Mouse (Mus musculus) ES-Bruce4 (cell line): ENCODE data around the gene Pld6. TPM values are rescaled to one million over a fixed set of nuclear protein-coding genes. Genes with fewer than 3 reads are reported as not detected.

ENCODE experiments used
- H3K27ac ChIP-seq: 2 replicates; pipeline ENCODE4 v1.5.1; 2012; ENCODE audit warnings: low read length, inconsistent platforms; ENCODE audit not compliant: insufficient read depth
- H3K27me3 ChIP-seq: 2 replicates; pipeline ENCODE4 v1.6.1; 2012; ENCODE audit warnings: mild to moderate bottlenecking, low read length, inconsistent platforms; ENCODE audit not compliant: control insufficient read depth, poor library complexity, insufficient read depth, severe bottlenecking
- H3K36me3 ChIP-seq: 2 replicates; pipeline ENCODE4 v1.6.1; 2012; ENCODE audit warnings: inconsistent platforms, mild to moderate bottlenecking, low read length, moderate library complexity; ENCODE audit not compliant: control insufficient read depth, poor library complexity, insufficient read depth, severe bottlenecking
- H3K4me1 ChIP-seq: one replicate; pipeline ENCODE4 v1.8.1; 2011; ENCODE audit warnings: low read length; ENCODE audit not compliant: control insufficient read depth, insufficient read depth
- H3K4me3 ChIP-seq: 2 replicates; pipeline ENCODE4 v1.5.1; 2011; ENCODE audit warnings: low read depth, mild to moderate bottlenecking, low read length
- H3K9ac ChIP-seq: 2 replicates; pipeline ENCODE4 v1.6.1; 2012; ENCODE audit warnings: low read depth, mild to moderate bottlenecking, inconsistent platforms; ENCODE audit not compliant: poor library complexity, severe bottlenecking
- H3K9me3 ChIP-seq: replicated peaks from 2 replicates; pipeline ENCODE4 v1.6.1; 2012; ENCODE audit warnings: mild to moderate bottlenecking, low read length, inconsistent platforms; ENCODE audit not compliant: control insufficient read depth, poor library complexity, insufficient read depth, severe bottlenecking
- CTCF ChIP-seq: IDR thresholded peaks from one replicate; pipeline ENCODE4 v1.8.1; 2011; ENCODE audit warnings: low read depth, low read length
- EP300 ChIP-seq: IDR thresholded peaks from 2 replicates; pipeline ENCODE4 v1.6.1; 2011; ENCODE audit warnings: low read depth, low read length; ENCODE audit not compliant: insufficient read depth
- POLR2A ChIP-seq: IDR thresholded peaks from one replicate; pipeline ENCODE4 v1.8.1; 2011; ENCODE audit warnings: low read length; ENCODE audit not compliant: insufficient read depth
- polyA plus RNA-seq: library from polyadenylated mRNA; stranded (reverse); fragments of >200 nt; gene quantifications from 2 replicates; pipeline ENCODE4 v1.2.4, GENCODE M21; 2011; ENCODE audit warnings: low read depth; ENCODE audit not compliant: missing spikeins, insufficient read depth, insufficient read length

Gene Pld6
- polyA plus RNA-seq, 1 experiment = 5.3 TPM

DNA sequence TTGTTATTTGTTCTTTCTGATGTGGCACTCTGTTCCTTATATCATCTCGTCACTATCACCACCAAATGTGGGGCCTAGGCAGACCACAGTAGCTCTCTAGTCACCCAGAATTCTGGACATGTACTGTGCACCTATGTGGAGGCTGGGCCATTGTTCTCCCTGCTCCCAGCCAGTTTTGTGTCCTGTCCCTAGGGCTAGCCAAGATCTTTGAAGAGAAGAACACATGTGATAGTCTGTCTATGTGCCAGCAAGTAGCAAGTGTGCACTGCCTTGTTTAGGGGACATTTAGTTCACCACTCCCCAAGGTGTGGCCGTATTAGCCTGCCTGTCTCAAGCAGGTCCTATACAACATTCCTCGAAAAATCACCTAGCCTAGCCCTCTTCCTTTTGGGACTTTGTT, 38.4 kb downstream of the Pld6 start:
- TF ChIP-seq CTCF (no peak), EP300 (no peak), POLR2A (no peak)
- Histone ChIP-seq H3K27ac (no peak overlapping the region), H3K27me3 (no peaks in the 10 kb centered on the region), H3K9me3 (no peaks in the 10 kb centered on the region), H3K9ac (no peak overlapping the region), H3K36me3 (peaks cover 6% of the 10 kb centered on the region), H3K4me1 (no peaks in the 10 kb centered on the region), H3K4me3 (no peak overlapping the region)

DNA sequence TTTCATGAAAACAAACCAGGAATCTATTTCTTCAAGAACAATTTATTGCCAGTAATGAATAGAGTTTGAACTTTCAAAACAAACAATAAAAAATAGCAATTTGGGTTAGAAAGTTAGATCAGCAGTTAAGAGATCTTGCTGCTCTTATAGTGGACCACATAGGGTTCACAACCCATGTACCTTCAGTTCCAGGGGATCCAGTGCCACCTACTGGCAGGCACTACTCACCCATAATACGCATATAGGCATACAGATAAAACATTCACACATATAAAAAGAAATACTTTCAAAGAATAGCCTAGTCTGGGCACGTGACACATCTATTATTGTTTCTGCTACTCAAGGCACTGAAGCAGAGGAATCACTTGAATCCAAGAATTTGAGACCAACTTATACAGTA, 40.8 kb downstream of the Pld6 start:
- Histone ChIP-seq H3K36me3 (peaks cover 2% of the 10 kb centered on the region; the same call in 1 of the 2 replicates), H3K4me1 (no peaks in the 10 kb centered on the region), H3K9me3 (no peaks in the 10 kb centered on the region), H3K27me3 (no peaks in the 10 kb centered on the region), H3K4me3 (no peak overlapping the region), H3K9ac (no peak overlapping the region), H3K27ac (no peak overlapping the region)
- TF ChIP-seq CTCF = no peak
- no peak for TF ChIP-seq EP300
- no peak for TF ChIP-seq POLR2A

DNA sequence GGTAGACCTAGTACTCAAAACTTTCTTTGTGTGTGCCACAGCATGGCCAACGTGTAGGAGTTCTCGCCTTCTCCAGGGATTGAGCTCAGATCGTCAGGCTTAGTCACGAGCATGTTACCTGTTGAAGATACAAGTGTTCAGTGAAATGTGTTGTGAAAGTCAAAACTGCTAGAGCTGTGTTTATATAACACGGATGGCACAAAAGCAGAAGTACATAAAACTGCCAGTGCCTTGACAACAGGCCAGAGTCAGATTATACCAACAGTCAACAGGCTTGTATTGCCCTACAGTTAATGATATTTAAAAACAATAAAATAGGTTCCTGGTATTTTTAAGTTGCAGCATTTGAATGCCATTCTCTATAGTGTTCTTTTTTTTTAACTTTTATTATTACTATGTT, 41.6 kb downstream of the Pld6 start:
- Histone ChIP-seq H3K36me3 (peaks cover 2% of the 10 kb centered on the region; the same call in 1 of the 2 replicates), H3K9me3 (no peaks in the 10 kb centered on the region), H3K9ac (no peak overlapping the region), H3K4me1 (no peaks in the 10 kb centered on the region), H3K27ac (no peak overlapping the region), H3K4me3 (no peak overlapping the region), H3K27me3 (no peaks in the 10 kb centered on the region)
- TF ChIP-seq POLR2A = no peak
- TF ChIP-seq CTCF = no peak

DNA sequence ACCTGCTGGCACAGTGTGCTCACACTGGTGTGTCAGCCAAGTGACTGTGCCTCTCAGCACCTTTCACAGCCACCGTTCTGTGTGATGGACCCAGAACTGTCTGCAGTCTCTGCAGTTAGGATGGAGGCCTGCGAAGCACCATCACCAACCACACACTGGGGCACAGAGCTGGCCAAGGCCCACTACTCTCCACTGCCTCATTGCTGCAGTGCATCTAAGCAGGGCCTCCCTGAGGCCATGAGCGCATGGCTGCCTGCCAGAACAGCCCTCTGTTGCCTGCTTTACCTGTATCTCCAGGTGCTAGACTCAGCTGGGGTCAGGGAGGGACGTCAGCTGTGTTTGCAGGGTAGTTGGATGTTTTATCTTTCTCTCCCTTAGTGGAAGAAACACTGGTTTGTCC, 43.1 kb downstream of the Pld6 start:
- no peaks in the 10 kb centered on the region for H3K27me3 ChIP-seq
- H3K36me3 ChIP-seq = no peaks in the 10 kb centered on the region
- no peak overlapping the region for H3K9ac ChIP-seq
- H3K4me1 ChIP-seq = no peaks in the 10 kb centered on the region
- H3K9me3 ChIP-seq = no peaks in the 10 kb centered on the region
- no peak overlapping the region for H3K4me3 ChIP-seq
- TF ChIP-seq POLR2A = no peak
- TF ChIP-seq EP300 = no peak
- no peak for TF ChIP-seq CTCF
- H3K27ac ChIP-seq = no peak overlapping the region

DNA sequence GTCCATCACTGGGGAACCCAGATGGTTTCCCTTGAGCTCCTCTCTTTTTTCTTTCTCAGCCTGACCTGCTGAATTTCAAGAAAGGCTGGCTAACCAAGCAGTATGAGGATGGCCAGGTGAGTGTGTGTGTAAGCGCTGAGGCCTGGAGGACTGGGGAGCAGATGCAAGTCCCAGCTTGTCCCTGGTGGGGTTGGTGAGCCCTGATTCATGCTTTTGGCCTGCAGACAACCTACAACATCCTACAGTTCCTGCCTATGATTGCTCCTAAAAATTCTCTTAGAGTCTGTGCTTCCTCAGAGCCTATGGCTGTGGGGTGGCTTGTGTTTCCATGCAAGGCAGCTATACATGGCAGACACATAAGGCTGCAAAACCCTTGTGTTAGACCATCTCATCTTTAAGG, 43.7 kb downstream of the Pld6 start:
- Histone ChIP-seq H3K9ac (no peak overlapping the region), H3K27me3 (no peaks in the 10 kb centered on the region), H3K9me3 (no peaks in the 10 kb centered on the region), H3K36me3 (no peaks in the 10 kb centered on the region), H3K4me3 (no peak overlapping the region), H3K27ac (no peak overlapping the region), H3K4me1 (no peaks in the 10 kb centered on the region)
- TF ChIP-seq EP300 (no peak), CTCF (no peak), POLR2A (no peak)

DNA sequence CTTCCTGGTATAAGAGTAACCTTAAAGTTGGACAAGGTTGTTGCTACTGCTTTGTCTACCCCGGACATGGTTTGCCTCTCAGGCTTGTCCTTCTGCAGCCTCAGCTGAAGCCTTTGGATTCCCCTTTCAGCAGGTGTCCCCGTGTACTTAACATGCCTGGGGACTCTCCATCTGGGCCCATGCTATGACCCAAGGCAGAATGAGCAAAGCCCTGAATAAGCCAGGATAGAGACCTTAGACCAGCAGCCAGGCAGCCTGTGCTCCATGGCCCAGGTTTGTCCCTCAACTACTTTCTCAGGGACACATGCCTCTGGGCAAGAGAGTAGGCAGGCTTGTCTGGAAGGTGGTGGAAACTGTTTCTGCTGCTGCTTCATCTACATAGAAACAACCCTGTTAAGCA, 44.1 kb downstream of the Pld6 start:
- Histone ChIP-seq H3K4me1 (no peaks in the 10 kb centered on the region), H3K36me3 (no peaks in the 10 kb centered on the region), H3K9ac (no peak overlapping the region), H3K9me3 (no peaks in the 10 kb centered on the region), H3K27ac (no peak overlapping the region), H3K4me3 (no peak overlapping the region), H3K27me3 (no peaks in the 10 kb centered on the region)
- TF ChIP-seq POLR2A (no peak), EP300 (no peak), CTCF (no peak)
